Mouse (Mus musculus) neural tube, postnatal 0 days (tissue): Measurements from ENCODE around the gene Fam124b. TPM values are rescaled to one million over a fixed set of nuclear protein-coding genes. Genes with fewer than 3 reads are reported as not detected.

Source experiments
- polyA plus RNA-seq: library from polyadenylated mRNA; unstranded; fragments of >200 nt; fragmentation: Nextera tagmentation; extraction: Ambion mirVana; gene quantifications from 2 replicates; pipeline ENCODE4 v1.2.1, GENCODE M21; 2015

Fam124b gene
- polyA plus RNA-seq = 0.45 and 0.82 TPM in 2 replicates

GRCm38 (mm10) chr1:80218268-80218667, at the start of gene Fam124b:
Fam124b (minus strand) TSS chr1:80218473.

Other genes starting within 250 kb of the Fam124b start
- gene Cul3, start 122.0 kb upstream of the Fam124b start, polyA plus RNA-seq = 32.4 and 35.3 TPM in 2 replicates
- gene Gm45261, start 243.0 kb upstream of the Fam124b start, polyA plus RNA-seq = not detected in 2 replicates